Mouse (Mus musculus) A20 (cell line): ENCODE results near the gene Gpr182.
A peak's percentile ranks its signal among the peaks of the same experiment; 100 is the strongest.

Source experiments
- DNase-seq: peaks from one replicate; pipeline ENCODE4 v3.0.0-alpha.2; 2011; ENCODE audit warnings: low read depth, low spot score

Gpr182 gene

DNA sequence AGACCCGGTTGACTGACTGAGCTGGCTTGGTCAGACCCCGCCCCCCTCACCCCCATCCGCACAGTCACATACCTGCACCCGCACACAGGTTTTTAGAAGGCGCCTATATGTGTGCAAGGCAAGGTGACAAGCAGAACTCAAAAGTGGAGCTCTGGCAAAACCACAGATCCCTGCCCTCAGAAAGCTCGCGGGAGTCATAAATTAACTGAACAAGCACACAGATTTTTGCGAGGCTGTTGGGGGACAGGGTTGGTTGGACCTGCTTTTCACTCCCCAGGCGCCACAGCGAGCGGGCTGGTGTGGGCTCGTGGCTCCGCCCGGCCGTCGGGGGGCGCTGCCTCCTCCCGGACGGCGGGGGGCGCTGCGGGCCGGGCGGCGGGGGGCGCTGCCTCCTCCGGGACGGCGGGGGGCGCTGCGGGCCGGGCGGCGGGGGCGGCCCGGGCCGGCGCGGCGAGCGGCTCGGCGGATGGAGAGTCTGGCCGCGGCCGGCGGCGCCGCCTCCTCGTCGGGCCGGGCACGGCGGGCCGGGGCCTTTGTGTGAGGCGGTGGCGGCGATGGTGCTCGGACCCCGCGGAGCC lies 12.4 kb downstream of the Gpr182 start, which contains the start of gene Zbtb39:
TSS of gene Zbtb39 (plus strand) at position 456 of the 578 bp plus-strand sequence.
- DNase-seq: peak; percentile 84

- DNase-seq: peak; percentile 71
Measured at GRCm38 (mm10) chr10:127738151-127738882, 13.2 kb downstream of the Gpr182 start.

- DNase-seq: no peak
Measured at GRCm38 (mm10) chr10:127737552-127737951, 14.0 kb downstream of the Gpr182 start.

DNA sequence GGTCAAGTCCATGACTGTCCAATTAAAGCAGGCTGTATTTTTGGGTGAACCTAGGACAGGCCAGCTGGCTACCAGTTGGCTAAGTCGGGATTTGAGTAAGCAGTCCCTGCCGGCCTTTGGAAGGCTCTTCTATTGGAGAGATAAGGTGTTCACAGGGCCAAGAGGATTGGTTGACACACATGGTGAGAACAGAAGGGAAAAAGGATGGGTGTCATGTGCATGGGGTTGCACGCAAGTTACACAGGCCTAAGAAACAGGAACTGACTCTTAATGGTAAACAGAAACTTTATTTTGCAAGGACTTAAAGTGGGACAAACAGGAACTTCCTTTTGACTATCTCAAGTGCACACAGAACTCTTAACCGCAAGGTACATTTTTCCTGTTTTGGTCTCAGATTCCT lies 14.6 kb downstream of the Gpr182 start:
- peak; percentile 62 for DNase-seq

DNA sequence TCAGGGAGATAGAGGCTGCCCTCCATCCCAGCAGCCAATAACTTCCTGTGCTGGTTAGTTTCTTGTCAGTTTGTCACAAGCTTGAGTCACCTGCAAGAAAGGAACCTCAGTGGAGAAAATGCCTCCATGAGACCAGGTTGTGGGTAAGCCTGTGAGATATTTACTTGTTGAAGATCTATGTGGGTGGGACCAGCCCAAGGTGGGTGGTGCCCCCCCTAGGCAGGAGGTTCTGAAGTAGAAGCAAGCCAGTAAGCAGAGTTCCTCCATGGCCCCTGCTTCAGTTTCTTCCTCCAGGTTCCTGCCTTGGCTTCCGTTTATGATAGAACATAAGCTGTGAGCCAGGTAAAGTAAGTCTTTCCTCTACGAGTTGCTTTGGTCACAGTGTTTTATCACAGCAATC lies 15.3 kb downstream of the Gpr182 start:
- peak; percentile 22 for DNase-seq

DNA sequence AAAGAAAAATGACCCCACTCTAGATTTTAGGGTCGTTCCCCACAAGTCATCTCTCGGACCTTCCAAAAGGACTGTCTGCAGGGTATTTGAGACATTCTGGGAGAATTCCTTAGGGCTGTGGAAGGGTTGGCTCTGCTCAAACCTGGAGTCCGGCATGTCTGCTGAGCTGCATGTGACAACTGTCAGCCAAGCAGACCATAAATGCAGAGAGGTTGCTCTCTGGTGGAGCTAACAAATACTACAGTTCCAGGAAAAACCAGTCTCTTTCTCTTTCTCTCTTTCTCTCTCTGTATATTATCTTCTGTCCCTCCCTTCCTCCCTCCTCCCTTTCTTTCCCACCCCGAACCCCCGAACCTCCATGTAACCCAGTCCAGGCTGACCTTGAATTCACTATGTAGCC lies 17.1 kb downstream of the Gpr182 start:
- no peak for DNase-seq

DNA sequence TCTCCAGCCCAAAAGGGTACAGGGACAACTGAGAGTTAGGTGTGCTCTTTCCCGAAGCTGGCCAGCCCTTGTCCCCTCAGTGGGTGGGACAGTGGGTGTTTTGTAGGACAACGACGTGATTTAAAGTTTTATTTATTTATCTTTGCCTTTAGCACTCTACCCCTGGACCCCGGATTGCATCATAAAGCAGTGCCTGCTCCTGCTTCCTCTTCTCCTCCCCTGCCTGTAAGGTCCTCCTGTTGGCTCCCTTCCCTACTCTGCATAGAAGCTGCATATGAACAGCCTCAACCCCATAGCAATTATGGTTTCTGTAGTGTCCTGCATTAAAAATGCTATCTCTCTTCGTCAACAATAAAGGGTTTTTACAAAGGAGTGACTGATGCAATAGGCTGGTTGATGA lies 20.1 kb downstream of the Gpr182 start:
- no peak for DNase-seq

- no peak for DNase-seq
Measured at GRCm38 (mm10) chr10:127730933-127731310, 20.6 kb downstream of the Gpr182 start.

DNA sequence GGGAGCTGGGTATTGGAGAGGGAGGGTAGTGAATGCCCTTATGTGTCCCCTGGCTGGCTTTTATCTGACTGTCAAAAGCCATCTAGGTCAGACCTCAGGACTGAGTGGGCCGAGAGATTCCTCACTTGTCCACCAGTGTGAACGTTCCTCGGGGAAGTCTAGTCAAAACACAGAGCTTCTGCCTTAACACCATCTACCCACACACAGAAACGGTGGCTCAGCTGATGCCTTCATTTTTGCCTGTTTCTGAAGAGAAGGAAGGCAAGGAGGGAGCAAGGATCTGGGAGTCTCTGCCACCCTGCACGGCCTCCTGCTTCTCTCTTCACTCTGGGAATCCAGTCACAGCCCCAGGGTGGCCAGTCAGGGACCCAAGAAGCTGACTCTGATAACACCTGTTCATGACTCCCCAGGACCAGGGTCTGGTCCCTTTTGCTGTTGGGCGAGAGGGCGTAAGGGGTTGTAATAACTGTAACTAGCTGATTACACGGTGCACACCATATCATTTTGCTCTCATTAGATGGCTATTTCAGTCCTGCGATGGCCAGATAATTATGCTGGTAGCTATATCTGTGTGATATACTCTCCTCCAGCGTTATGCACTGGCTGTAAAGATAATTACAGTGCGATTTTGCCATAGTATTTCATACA lies 21.1 kb downstream of the Gpr182 start:
- no peak for DNase-seq

GRCm38 (mm10) chr10:127728437-127728836 lies 23.1 kb downstream of the Gpr182 start:
- no peak for DNase-seq

DNA sequence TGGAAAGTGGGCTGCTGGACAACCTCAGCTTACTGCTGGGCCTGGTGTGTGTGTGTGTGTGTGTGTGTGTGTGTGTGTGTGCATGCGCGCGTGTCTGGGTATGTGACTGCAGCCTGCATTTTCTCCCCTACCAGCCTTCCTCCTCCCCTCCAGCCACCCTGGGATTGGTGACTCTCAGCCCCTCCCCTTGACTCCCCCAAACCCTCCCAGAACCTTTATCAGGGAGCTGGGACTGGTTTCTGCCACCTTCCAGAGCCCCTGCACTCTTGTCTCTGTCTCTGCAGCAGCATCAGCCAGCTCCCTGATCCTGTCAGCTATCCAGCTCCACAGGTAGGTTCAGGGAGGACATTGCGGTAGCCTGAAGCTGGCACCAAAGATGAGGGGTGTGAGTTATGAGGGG lies 26.4 kb downstream of the Gpr182 start:
- DNase-seq: no peak

GRCm38 (mm10) chr10:127724178-127724577 lies 27.4 kb downstream of the Gpr182 start, which contains the start of gene Tac2:
Gene Tac2 (plus strand): TSS chr10:127724478.
- no peak for DNase-seq

DNA sequence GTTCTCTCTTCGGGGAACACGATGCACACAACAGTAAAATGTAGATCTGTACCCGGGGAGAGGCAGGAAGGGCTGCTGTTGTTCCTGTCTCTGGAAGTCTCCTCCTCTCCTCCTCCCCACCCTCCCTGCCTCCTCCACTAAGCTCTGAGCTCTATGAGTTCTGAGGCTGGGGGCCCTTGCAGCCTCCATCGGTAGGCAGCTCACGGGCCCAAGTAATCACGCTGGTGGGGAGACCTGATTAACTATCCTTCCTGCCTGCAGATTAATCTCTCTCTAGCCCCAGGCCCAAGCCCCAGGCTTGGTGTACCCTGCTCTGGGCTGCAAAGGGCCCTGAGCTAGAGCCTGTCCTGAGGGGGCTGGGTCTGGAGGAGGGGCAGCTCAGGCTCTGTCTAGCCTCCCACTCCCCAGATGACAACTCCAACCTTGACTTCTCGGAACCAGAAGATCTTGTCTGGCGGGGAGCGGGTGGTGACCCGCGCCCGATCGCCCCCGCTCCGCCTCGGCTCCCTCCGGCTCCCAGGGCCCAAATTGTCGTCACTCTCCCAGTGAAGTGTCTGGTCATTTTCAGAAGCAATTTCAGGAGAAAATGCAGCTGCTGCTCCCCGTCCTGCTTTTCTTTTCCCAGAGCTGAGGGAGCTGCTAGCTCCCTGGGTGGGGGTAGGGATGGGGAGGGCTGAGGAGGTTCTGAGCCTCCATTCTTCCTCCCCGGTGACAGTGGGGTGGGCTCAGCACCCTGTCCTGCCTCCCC lies 29.7 kb downstream of the Gpr182 start:
- no peak for DNase-seq

DNA sequence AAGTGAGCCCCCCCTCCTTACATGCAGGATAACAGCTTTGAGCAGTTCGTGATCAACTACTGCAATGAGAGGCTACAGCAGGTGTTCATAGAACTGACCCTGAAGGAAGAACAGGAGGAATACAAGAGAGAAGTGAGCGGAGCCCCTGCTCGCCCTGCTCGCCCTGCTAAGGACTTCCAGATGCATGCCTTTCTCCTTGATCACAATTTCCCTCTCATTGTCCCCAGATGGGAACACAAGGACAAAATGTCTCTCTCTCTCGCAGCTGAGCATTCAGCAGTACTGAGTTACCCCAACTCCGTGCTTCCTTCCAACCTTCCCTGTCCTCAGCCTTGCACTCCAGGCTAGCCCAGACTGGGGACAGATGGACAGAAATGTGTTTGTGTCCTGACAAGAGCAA lies 38.8 kb downstream of the Gpr182 start:
- no peak for DNase-seq

GRCm38 (mm10) chr10:127710331-127710730 lies 41.2 kb downstream of the Gpr182 start:
- DNase-seq: no peak

DNA sequence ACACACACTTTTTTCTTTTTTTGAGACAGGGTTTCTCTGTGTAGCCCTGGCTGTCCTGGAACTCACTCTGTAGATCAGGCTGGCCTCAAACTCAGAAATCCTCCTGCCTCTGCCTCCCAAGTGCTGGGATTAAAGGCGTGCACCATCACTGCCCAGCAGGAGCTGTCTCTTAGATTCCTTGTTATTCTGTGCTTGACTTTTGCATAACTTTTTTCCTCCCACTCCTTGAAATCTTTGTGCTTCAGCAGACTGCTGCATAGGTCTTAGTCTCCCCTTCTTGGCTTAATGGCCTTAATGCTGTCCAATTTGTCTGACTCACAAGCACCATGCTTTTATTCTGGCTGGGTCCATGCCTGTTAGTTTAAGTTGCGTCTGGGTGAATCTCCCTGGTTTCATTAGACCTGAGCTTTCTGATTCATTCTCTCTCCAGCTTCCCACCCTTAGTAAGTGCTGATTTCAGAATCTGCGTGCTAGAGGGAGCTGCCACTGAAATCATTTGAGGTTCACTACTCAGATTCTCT lies 42.6 kb downstream of the Gpr182 start:
- no peak for DNase-seq

DNA sequence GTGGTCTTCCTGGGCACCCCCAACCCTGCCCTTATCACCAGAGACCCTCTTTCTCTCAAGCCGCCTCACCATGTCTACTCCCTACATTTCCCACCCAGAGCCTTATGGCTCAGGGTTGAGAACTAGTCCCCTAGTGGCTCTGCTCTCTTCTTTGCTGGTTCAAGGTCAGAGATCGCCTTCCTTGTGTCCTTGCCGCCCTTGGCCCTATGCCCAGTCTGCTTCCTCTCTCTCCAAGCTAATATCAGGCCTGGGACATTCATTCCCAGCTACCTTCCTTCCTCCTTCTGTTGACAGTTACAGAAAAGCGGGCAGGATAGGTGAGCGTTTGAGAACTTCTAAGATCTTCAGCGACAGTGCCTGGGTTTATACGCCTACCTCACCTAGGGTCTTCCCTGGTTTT lies 43.8 kb downstream of the Gpr182 start:
- DNase-seq: no peak

GRCm38 (mm10) chr10:127705783-127706182 lies 45.7 kb downstream of the Gpr182 start:
- DNase-seq: no peak

GRCm38 (mm10) chr10:127704766-127705220 lies 46.7 kb downstream of the Gpr182 start, which contains the start of gene Myo1a:
Gene Myo1a (plus strand): TSS chr10:127705170.
- DNase-seq: no peak

- DNase-seq: no peak
Measured at GRCm38 (mm10) chr10:127704293-127704692, 47.2 kb downstream of the Gpr182 start.

DNA sequence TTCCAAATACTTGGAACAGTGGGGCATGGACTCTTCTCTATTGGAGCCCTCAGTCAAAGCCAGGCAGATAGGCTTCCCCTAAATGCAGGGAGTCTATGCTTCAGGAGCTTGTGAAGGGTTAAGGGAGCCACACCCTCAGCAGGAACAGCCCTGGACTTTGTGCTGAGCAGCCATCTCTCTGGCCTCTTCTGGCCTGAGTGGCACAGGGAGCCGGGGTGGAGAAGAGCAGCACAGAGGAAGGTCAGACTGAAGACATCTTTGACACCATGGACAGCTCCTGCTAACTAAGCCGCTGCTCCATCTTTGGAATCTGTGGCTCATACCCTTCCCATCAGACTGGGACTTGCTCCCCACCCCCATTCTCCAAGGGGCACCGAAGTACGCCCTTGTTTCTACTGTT lies 48.2 kb downstream of the Gpr182 start:
- DNase-seq: no peak

DNA sequence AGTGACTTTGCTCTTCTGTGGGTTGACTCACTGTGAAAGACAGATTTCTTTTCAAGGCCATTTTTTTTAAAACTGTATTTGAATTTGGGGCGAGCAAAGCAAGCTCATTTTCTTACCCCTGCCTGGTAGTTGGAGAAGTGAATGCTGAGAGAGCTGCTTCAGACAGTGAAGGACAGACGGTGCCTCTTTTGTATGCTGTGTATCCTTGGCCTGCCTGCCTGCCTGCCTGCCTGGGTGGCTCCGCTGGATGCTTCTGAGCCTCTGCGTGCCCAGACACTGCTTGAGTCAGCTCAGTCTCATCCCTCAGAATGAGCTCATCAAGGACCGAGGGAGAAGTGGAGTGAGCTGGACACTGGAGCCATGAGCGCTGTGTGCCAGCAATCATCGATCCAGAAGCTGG lies 52.6 kb downstream of the Gpr182 start:
- no peak for DNase-seq
